Mouse (Mus musculus): ENCODE measurements around the gene Krtap5-1. TPM values are rescaled to one million over a fixed set of nuclear protein-coding genes. Genes with fewer than 3 reads are reported as not detected.
"Not testable (repeated sequence)": the region's sequence is repeated elsewhere in the genome, so short reads cannot be mapped to it uniquely, and the experiment has no call there.

Gene Krtap5-1
- polyA plus RNA-seq (2014; fragmentation: Nextera tagmentation; extraction: Ambion mirVana): 0.42 TPM in 1 of 2 replicates, not detected in the other

DNA sequence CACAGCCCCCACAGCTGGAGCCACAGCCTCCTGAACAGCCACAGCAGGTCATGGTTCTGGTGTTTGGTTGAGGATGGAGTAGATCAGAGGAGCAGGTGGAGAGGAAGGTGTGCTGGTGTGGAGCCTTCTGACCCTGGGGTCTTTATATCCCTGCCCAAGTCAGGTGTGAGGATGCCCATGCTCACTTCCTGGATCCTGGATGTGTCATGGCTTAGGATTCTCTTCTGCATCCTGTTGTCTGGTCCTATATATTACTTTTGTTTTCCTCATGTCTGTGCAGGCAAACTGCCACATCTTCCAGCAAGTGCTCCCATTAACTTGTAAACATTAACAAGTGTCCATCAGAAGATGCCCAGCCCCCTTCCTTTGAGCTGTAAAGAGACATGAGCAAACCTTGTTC lies at the start of gene Krtap5-1:
Krtap5-1 (minus strand) TSS at position 101 of the 400 bp plus-strand sequence.
- H3K4me2 ChIP-seq (ENCODE audit: low read length); H3K4me3 ChIP-seq (ENCODE audit: low read depth, low read length); ATAC-seq (replicated peaks; ENCODE audit: low FRiP score, low TSS enrichment, low read depth); H3K36me3 ChIP-seq (ENCODE audit: control insufficient read depth, insufficient read depth, low read length); H3K27me3 ChIP-seq (replicated peaks; ENCODE audit: control insufficient read depth, insufficient read depth, low read length); H3K9me3 ChIP-seq (ENCODE audit: control insufficient read depth, low read length); DNase-seq (ENCODE audit: low spot score); H3K9ac ChIP-seq (ENCODE audit: low read length); H3K27ac ChIP-seq (ENCODE audit: low read depth); H3K4me1 ChIP-seq (replicated peaks; ENCODE audit: control insufficient read depth, insufficient read depth, low read length): not testable (repeated sequence)

DNA sequence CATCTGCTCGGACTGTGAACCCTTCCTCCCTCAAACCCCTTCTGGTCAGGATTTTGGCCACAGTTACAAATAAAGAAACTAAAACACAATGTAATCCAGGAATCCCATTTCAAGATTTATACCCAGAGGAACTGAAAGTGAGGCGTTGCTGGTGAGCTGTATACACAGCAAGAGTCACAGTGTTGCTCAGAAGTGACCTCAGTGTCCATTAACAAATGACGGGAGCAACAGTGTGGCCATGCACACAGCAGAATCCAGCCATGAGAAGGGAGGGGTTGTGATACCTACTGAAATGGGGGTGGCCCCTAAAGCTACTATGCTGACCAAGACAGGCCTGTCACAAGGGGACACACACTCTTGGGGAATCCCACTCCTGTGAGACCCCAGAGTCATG lies 45.3 kb upstream of the Krtap5-1 start:
- WGBS: 61% methylated on average over 3 of the region's 3 CpGs
- Histone ChIP-seq H3K9ac (ENCODE audit: low read length) (no peak overlapping the region), H3K36me3 (ENCODE audit: control insufficient read depth, insufficient read depth, low read length) (no peaks in the 10 kb centered on the region), H3K27me3 (replicated peaks; ENCODE audit: control insufficient read depth, insufficient read depth, low read length) (no peaks in the 10 kb centered on the region), H3K9me3 (ENCODE audit: control insufficient read depth, low read length) (no peaks in the 10 kb centered on the region), H3K4me2 (ENCODE audit: low read length) (no peak overlapping the region), H3K27ac (ENCODE audit: low read depth) (no peak overlapping the region), H3K4me1 (replicated peaks; ENCODE audit: control insufficient read depth, insufficient read depth, low read length) (no peaks in the 10 kb centered on the region), H3K4me3 (ENCODE audit: low read depth, low read length) (no peak overlapping the region)
- DNase-seq (ENCODE audit: low spot score): no peak
- no peak for ATAC-seq (replicated peaks; ENCODE audit: low FRiP score, low TSS enrichment, low read depth)

- DNase-seq (ENCODE audit: low spot score): no peak
- H3K4me2 ChIP-seq (ENCODE audit: low read length): no peak overlapping the region
Measured at GRCm38 (mm10) chr7:142341564-142342246, 44.8 kb upstream of the Krtap5-1 start.

GRCm38 (mm10) chr7:142340269-142340970 lies 43.5 kb upstream of the Krtap5-1 start:
- H3K4me1 ChIP-seq (replicated peaks; ENCODE audit: control insufficient read depth, insufficient read depth, low read length): no peaks in the 10 kb centered on the region
- H3K9ac ChIP-seq (ENCODE audit: low read length): no peak overlapping the region
- H3K36me3 ChIP-seq (ENCODE audit: control insufficient read depth, insufficient read depth, low read length): no peaks in the 10 kb centered on the region
- no peaks in the 10 kb centered on the region for H3K27me3 ChIP-seq (replicated peaks; ENCODE audit: control insufficient read depth, insufficient read depth, low read length)
- no peak overlapping the region for H3K4me2 ChIP-seq (ENCODE audit: low read length)
- ATAC-seq (replicated peaks; ENCODE audit: low FRiP score, low TSS enrichment, low read depth) (no peak), DNase-seq (ENCODE audit: low spot score) (no peak)
- no peaks in the 10 kb centered on the region for H3K9me3 ChIP-seq (ENCODE audit: control insufficient read depth, low read length)
- no peak overlapping the region for H3K4me3 ChIP-seq (ENCODE audit: low read depth, low read length)
- 51% methylated on average over 10 of the region's 10 CpGs for WGBS
- H3K27ac ChIP-seq (ENCODE audit: low read depth): no peak overlapping the region

More at GRCm38 (mm10) chr7:142341564-142342246, 44.8 kb upstream of the Krtap5-1 start:
- H3K9ac ChIP-seq (ENCODE audit: low read length): no peak overlapping the region
- no peak overlapping the region; the same call in 1 of the 2 replicates for H3K27ac ChIP-seq (ENCODE audit: low read depth)
- no peaks in the 10 kb centered on the region for H3K4me1 ChIP-seq (replicated peaks; ENCODE audit: control insufficient read depth, insufficient read depth, low read length)
- H3K9me3 ChIP-seq (ENCODE audit: control insufficient read depth, low read length): no peaks in the 10 kb centered on the region
- H3K4me3 ChIP-seq (ENCODE audit: low read depth, low read length): no peak overlapping the region
- peak; percentile 50; the same call in 1 of the 2 replicates for ATAC-seq (replicated peaks; ENCODE audit: low FRiP score, low TSS enrichment, low read depth)
- no peaks in the 10 kb centered on the region for H3K27me3 ChIP-seq (replicated peaks; ENCODE audit: control insufficient read depth, insufficient read depth, low read length)
- no peaks in the 10 kb centered on the region for H3K36me3 ChIP-seq (ENCODE audit: control insufficient read depth, insufficient read depth, low read length)
- WGBS: 50% methylated on average over 10 of the region's 10 CpGs

DNA sequence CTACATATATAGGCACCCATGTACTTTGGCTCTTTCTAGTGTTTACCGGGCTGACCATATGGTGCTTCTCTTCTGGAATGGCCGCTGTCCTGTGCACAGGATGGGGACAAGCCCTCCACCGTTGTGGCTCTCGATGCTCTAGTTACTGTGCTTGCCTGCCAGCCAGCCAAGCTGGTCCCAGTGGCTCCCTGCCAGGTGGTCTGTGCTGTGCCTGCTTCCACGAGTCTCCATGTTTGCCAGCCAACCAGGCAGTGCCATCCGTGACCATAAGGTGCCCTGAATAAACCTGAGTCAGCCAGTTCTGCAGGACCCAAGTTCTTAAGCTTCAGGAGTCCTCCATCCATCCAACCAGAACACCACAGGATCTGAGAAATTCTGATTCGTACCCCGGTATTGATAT lies 38.2 kb upstream of the Krtap5-1 start:
- Histone ChIP-seq H3K9ac (ENCODE audit: low read length) (no peak overlapping the region), H3K9me3 (ENCODE audit: control insufficient read depth, low read length) (no peaks in the 10 kb centered on the region), H3K4me2 (ENCODE audit: low read length) (no peak overlapping the region), H3K4me1 (replicated peaks; ENCODE audit: control insufficient read depth, insufficient read depth, low read length) (peaks cover 12% of the 10 kb centered on the region), H3K27ac (ENCODE audit: low read depth) (peak overlapping the region; percentile 47; the same call in 1 of the 2 replicates), H3K36me3 (ENCODE audit: control insufficient read depth, insufficient read depth, low read length) (no peaks in the 10 kb centered on the region), H3K27me3 (replicated peaks; ENCODE audit: control insufficient read depth, insufficient read depth, low read length) (no peaks in the 10 kb centered on the region), H3K4me3 (ENCODE audit: low read depth, low read length) (no peak overlapping the region)
- DNase-seq (ENCODE audit: low spot score) (no peak), ATAC-seq (replicated peaks; ENCODE audit: low FRiP score, low TSS enrichment, low read depth) (no peak)
- 81% methylated on average over 8 of the region's 8 CpGs for WGBS

DNA sequence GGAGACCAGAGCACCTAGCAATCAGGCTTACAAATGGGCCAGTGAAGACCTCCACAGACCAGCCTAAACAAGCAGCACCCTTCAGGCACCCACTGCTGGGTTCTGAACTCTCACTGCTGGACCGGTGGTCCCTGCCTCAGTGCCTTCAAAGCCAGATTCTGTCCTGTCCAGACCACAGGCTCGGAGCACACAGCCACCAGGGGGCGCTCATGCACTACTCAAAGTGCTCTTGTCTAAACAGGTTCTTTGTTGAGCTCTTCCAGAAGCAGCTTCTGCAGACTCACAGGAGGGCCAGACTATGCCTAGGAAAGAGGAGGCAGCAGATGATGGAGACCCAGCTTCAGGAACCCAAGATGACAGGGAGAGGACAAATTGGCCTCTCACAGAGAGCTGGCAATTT lies 37.3 kb upstream of the Krtap5-1 start:
- Histone ChIP-seq H3K9me3 (ENCODE audit: control insufficient read depth, low read length) (no peaks in the 10 kb centered on the region), H3K27ac (ENCODE audit: low read depth) (peak overlapping the region; percentile 47; the same call in 1 of the 2 replicates), H3K4me2 (ENCODE audit: low read length) (no peak overlapping the region), H3K9ac (ENCODE audit: low read length) (no peak overlapping the region), H3K36me3 (ENCODE audit: control insufficient read depth, insufficient read depth, low read length) (no peaks in the 10 kb centered on the region), H3K4me1 (replicated peaks; ENCODE audit: control insufficient read depth, insufficient read depth, low read length) (peaks cover 18% of the 10 kb centered on the region), H3K4me3 (ENCODE audit: low read depth, low read length) (no peak overlapping the region), H3K27me3 (replicated peaks; ENCODE audit: control insufficient read depth, insufficient read depth, low read length) (no peaks in the 10 kb centered on the region)
- DNase-seq (ENCODE audit: low spot score) (peak; percentile 99), ATAC-seq (replicated peaks; ENCODE audit: low FRiP score, low TSS enrichment, low read depth) (peak; percentile 83; the same call in 1 of the 2 replicates)
- WGBS: 0% methylated on average over 3 of the region's 3 CpGs

- not testable (repeated sequence) for H3K9ac ChIP-seq (ENCODE audit: low read length); H3K4me2 ChIP-seq (ENCODE audit: low read length); H3K9me3 ChIP-seq (ENCODE audit: control insufficient read depth, low read length); H3K27me3 ChIP-seq (replicated peaks; ENCODE audit: control insufficient read depth, insufficient read depth, low read length); DNase-seq (ENCODE audit: low spot score); H3K4me3 ChIP-seq (ENCODE audit: low read depth, low read length); H3K36me3 ChIP-seq (ENCODE audit: control insufficient read depth, insufficient read depth, low read length); ATAC-seq (replicated peaks; ENCODE audit: low FRiP score, low TSS enrichment, low read depth)
- Histone ChIP-seq H3K27ac (ENCODE audit: low read depth) (peak overlapping the region; percentile 59; the same call in 1 of the 2 replicates), H3K4me1 (replicated peaks; ENCODE audit: control insufficient read depth, insufficient read depth, low read length) (peaks cover 29% of the 10 kb centered on the region)
- 54% methylated on average over 4 of the region's 9 CpGs for WGBS
Measured at GRCm38 (mm10) chr7:142332741-142333140, 35.8 kb upstream of the Krtap5-1 start.

DNA sequence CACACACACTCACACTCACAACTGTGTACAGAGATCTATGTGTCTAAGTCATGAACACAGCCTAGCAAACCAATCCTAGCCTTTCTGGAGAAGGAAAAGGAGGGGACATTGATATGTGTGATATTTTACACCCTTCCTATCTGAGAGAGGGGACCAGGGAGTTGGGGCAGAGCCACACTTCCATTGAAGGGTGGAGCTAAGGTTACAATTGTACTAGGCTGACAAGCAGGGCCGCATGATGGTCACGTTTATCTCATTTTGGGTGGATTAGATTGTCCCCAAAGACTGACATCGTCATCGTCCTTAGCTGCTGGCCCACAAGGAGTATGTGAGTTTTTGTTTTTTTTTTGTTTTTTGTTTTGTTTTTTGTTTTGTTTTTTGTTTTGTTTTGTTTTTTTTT lies 34.4 kb upstream of the Krtap5-1 start:
- peaks cover 39% of the 10 kb centered on the region for H3K4me1 ChIP-seq (replicated peaks; ENCODE audit: control insufficient read depth, insufficient read depth, low read length)
- H3K4me2 ChIP-seq (ENCODE audit: low read length): no peak overlapping the region
- WGBS: 82% methylated on average over 4 of the region's 4 CpGs
- H3K9me3 ChIP-seq (ENCODE audit: control insufficient read depth, low read length): no peaks in the 10 kb centered on the region
- no peaks in the 10 kb centered on the region for H3K36me3 ChIP-seq (ENCODE audit: control insufficient read depth, insufficient read depth, low read length)
- no peak overlapping the region for H3K27ac ChIP-seq (ENCODE audit: low read depth)
- H3K27me3 ChIP-seq (replicated peaks; ENCODE audit: control insufficient read depth, insufficient read depth, low read length): no peaks in the 10 kb centered on the region
- no peak for DNase-seq (ENCODE audit: low spot score)
- ATAC-seq (replicated peaks; ENCODE audit: low FRiP score, low TSS enrichment, low read depth): no peak
- no peak overlapping the region for H3K9ac ChIP-seq (ENCODE audit: low read length)
- no peak overlapping the region for H3K4me3 ChIP-seq (ENCODE audit: low read depth, low read length)

All from intestine, embryonic 14.5 days (tissue).